Mouse (Mus musculus): Measurements from ENCODE around the gene Wdr59. TPM values are rescaled to one million over a fixed set of nuclear protein-coding genes. Genes with fewer than 3 reads are reported as not detected.
"Not testable (repeated sequence)": the region's sequence is repeated elsewhere in the genome, so short reads cannot be mapped to it uniquely, and the experiment has no call there.

Gene Wdr59
- polyA plus RNA-seq, 1 experiment from 2014 or later: 3.8 TPM

DNA sequence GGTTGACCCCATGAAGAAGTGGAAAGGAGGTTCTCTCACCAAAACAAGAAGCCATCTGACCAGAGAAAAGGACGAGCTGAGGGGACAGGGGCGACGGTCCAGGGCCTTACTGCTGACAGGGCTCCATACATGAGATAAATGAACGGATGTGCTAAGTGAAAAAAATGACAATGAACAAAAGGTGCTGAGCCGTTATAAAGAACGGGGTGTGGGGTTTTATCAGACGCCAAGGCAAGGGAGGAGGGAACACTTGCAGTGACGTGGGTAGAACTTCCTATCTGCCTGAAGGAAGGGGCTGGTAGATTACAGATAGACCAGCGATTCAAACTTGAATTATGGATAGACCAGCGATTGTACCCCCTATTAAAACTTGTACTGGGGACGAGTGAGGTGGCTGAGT, 12.6 kb downstream of the Wdr59 start:
- H3K4me3 ChIP-seq: no peak overlapping the region
- no peak for DNase-seq (ENCODE audit: low spot score)
- no peaks in the 10 kb centered on the region for H3K27me3 ChIP-seq (ENCODE audit: insufficient read depth, poor library complexity, severe bottlenecking)
- no peak overlapping the region for H3K27ac ChIP-seq
- WGBS: 88% methylated on average over 11 of the region's 11 CpGs
- peaks cover 3% of the 10 kb centered on the region; the same call in 1 of the 2 replicates for H3K36me3 ChIP-seq
- H3K9me3 ChIP-seq: no peaks in the 10 kb centered on the region
- H3K4me1 ChIP-seq (replicated peaks): peaks cover 7% of the 10 kb centered on the region; the same call in 1 of the 2 replicates

DNA sequence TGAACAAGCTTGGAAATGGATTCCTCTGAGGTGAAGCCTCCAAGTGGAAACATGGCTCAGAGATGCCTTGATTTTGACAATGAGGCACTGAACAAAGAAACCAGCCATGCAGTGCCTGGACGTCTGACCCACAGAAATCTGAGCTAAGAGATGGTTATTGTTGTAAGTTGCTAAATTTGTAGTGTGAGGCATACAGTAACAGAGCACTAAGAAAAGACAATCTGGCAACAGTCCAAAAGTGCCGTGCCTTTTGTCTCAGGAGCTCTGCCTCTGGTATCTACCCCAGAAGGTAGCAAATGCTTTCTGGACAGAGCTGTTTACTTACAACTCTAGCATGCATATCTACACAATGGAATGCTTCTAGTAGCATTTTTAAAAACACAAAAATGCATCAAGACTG, 13.3 kb downstream of the Wdr59 start:
- DNase-seq (ENCODE audit: low spot score): no peak
- Histone ChIP-seq H3K36me3 (peaks cover 9% of the 10 kb centered on the region; the same call in 1 of the 2 replicates), H3K9me3 (no peaks in the 10 kb centered on the region), H3K4me1 (replicated peaks) (peaks cover 7% of the 10 kb centered on the region; the same call in 1 of the 2 replicates), H3K27me3 (ENCODE audit: insufficient read depth, poor library complexity, severe bottlenecking) (no peaks in the 10 kb centered on the region), H3K27ac (no peak overlapping the region), H3K4me3 (no peak overlapping the region)
- 71% methylated on average over 2 of the region's 2 CpGs for WGBS

DNA sequence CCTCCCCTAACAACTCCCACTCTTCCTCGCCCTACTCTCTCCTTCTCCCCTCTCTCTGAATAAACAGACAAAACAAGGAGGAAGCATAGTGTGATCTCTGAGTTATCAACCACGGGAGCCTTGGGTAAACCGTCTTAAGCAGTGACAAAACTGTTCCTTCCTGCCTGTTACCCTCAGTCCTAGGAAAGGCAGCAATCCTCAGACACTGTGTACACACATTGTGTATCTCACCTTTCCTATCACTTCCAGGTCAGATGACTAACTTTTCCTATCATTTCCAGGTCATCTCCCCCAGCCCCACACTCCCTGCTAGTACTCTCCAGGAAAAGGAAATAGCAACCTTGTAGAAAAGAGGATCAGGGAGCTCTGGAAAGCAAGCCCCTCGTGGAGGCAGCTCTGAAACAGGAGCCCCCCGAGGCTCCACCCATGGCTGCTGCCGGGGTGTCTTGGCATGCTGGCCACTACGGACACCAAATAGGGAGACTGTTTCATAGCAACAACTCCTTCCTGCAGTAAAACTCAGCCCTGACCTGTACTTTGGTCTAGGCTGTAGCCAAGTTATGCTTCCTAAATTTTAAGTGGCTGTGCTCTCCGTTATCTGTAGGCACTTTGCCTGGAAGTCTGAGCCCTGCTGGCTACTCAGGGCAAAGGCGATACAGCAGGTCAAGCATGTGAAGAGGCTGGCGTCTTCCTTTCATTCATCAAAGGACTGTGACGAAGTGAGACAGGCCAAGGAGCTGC, 20.0 kb downstream of the Wdr59 start:
- 78% methylated on average over 11 of the region's 11 CpGs for WGBS
- Histone ChIP-seq H3K27ac (no peak overlapping the region), H3K4me3 (no peak overlapping the region), H3K27me3 (ENCODE audit: insufficient read depth, poor library complexity, severe bottlenecking) (no peaks in the 10 kb centered on the region), H3K9me3 (no peaks in the 10 kb centered on the region), H3K36me3 (peaks cover 35% of the 10 kb centered on the region), H3K4me1 (replicated peaks) (no peaks in the 10 kb centered on the region)
- no peak for DNase-seq (ENCODE audit: low spot score)

DNA sequence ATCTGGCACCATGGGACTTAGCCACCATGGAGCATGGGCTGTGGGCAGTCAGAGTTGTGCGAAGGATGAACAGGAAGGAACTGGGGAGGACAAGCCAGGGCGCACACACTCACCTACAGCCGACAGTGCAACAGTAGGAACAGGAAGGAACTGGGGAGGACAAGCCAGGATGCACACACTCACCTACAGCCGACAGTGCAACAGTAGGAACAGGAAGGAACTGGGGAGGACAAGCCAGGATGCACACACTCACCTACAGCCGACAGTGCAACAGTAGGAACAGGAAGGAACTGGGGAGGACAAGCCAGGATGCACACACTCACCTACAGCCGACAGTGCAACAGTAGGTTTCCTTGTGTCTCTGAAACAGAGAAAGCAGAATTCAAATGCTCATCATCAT, 23.6 kb downstream of the Wdr59 start:
- 92% methylated on average over 6 of the region's 6 CpGs for WGBS
- not testable (repeated sequence) for H3K4me3 ChIP-seq; H3K9me3 ChIP-seq; H3K27ac ChIP-seq; DNase-seq (ENCODE audit: low spot score); H3K4me1 ChIP-seq (replicated peaks); H3K27me3 ChIP-seq (ENCODE audit: insufficient read depth, poor library complexity, severe bottlenecking)
- H3K36me3 ChIP-seq: peaks cover 51% of the 10 kb centered on the region

DNA sequence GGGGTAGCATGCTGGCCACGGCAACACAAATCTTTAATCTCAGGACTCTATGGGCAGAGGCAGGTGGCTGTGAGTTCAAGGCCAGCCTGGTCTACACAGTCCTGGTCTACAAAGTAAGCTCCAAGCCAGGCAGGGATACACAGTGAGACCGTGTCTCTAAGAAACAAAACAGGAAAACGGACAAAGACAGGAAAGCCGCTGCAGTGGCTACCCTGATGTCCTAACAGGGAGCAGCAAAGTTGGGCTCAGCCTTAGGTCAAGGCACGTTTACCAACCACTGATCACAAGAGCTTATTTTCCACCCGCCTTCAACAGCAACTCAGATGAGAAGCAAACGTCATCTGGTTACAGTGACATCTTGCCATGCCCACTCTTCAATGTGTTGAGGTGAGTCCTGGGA, 25.6 kb downstream of the Wdr59 start:
- Histone ChIP-seq H3K9me3 (no peaks in the 10 kb centered on the region), H3K4me1 (replicated peaks) (no peaks in the 10 kb centered on the region), H3K27me3 (ENCODE audit: insufficient read depth, poor library complexity, severe bottlenecking) (no peaks in the 10 kb centered on the region), H3K36me3 (peaks cover 55% of the 10 kb centered on the region), H3K4me3 (no peak overlapping the region), H3K27ac (no peak overlapping the region)
- WGBS: 90% methylated on average over 7 of the region's 7 CpGs
- no peak for DNase-seq (ENCODE audit: low spot score)

DNA sequence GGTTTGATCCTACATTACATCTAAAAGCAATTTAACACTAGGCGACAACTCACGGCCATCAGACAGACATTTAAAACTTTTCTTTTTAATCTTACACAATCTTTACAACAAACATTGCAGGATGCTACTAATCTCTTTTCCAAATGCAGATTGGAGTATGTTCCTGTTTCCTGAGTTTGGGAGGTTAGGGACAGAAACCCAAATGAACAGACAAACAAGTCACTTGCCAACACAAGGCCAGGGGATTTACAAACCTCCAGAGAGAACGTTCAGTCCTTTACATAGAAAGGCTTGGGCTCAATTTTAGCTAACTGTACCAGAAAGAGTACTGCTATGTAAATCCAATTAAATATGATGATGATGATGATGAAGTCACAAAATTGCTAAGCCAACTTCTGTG, 28.7 kb downstream of the Wdr59 start:
- Histone ChIP-seq H3K27me3 (ENCODE audit: insufficient read depth, poor library complexity, severe bottlenecking) (no peaks in the 10 kb centered on the region), H3K4me1 (replicated peaks) (no peaks in the 10 kb centered on the region), H3K4me3 (no peak overlapping the region), H3K9me3 (no peaks in the 10 kb centered on the region), H3K27ac (no peak overlapping the region), H3K36me3 (peaks cover 35% of the 10 kb centered on the region)
- 96% methylated on average over 3 of the region's 3 CpGs for WGBS
- no peak for DNase-seq (ENCODE audit: low spot score)

DNA sequence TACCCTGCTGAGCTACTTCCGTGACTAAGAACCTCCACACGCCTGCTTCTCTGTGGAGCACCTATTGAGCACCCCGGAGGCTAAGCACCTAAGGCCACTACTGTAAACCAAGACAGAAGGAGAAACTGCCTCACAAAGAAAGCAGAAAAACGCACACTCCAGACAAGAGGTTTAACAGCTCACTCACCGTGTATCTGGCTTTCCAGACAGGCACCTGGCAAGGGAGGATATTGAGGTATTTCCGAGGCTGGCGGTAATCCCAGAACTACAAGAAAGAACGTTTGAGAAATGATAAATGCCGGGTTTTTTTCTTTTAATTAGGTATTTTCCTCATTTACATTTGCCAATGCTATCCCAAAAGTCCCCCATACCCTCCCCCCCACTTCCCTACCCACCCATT, 29.4 kb downstream of the Wdr59 start:
- no peaks in the 10 kb centered on the region for H3K27me3 ChIP-seq (ENCODE audit: insufficient read depth, poor library complexity, severe bottlenecking)
- no peaks in the 10 kb centered on the region for H3K4me1 ChIP-seq (replicated peaks)
- WGBS: 94% methylated on average over 9 of the region's 9 CpGs
- H3K4me3 ChIP-seq: no peak overlapping the region
- no peak overlapping the region for H3K27ac ChIP-seq
- H3K9me3 ChIP-seq: no peaks in the 10 kb centered on the region
- DNase-seq (ENCODE audit: low spot score): no peak
- H3K36me3 ChIP-seq: peaks cover 29% of the 10 kb centered on the region

DNA sequence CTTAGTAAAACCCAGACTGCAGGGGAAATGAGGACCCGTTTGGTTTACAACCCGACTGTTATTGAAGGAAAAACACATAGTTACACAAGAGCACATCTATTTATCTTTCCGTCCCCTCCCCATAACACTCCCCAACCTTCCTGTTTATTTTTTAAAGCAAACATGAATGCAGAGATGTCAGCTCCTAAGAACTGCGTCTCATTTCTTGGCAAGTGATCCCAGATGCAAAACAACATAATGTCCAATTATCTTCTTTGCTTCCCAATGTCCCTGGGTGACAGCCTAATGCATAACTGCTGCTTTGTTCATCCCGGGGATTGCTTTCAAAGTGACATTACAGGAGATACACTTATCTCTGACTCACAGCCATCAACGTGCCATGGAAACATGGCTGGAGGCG, 30.7 kb downstream of the Wdr59 start:
- Histone ChIP-seq H3K27me3 (ENCODE audit: insufficient read depth, poor library complexity, severe bottlenecking) (no peaks in the 10 kb centered on the region), H3K9me3 (no peaks in the 10 kb centered on the region), H3K27ac (no peak overlapping the region), H3K4me3 (no peak overlapping the region), H3K4me1 (replicated peaks) (no peaks in the 10 kb centered on the region), H3K36me3 (peaks cover 27% of the 10 kb centered on the region)
- WGBS: 88% methylated on average over 7 of the region's 7 CpGs
- no peak for DNase-seq (ENCODE audit: low spot score)

DNA sequence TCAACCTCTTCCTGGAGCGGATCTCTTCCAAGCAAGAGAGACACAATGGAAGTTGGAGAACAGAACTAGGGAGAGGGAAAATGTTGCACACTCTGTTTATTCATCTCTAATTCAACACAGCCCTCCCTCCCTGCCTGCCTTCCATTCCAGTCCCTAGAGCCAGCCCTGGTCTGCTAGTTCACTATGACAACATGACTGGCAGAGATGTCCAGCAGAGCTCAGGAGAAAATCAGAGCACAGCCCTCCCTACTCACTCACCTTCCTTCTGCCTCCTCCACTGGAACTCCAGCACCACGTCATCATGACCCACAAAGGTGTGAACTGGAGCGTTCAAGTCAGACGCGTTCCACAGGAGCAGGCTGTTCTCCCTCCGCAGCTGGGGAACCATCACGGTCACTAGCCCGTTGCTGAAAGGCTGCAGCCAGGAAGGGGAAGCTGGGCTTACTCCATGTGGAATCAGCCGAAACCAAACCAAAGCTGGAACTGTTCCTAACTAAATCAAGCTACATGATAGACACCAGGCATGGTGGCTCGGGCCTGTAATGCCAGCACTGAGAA, 31.8 kb downstream of the Wdr59 start:
- Histone ChIP-seq H3K9me3 (no peaks in the 10 kb centered on the region), H3K27me3 (ENCODE audit: insufficient read depth, poor library complexity, severe bottlenecking) (no peaks in the 10 kb centered on the region), H3K27ac (no peak overlapping the region), H3K4me3 (no peak overlapping the region), H3K36me3 (peaks cover 22% of the 10 kb centered on the region), H3K4me1 (replicated peaks) (no peaks in the 10 kb centered on the region)
- WGBS: 87% methylated on average over 10 of the region's 10 CpGs
- DNase-seq (ENCODE audit: low spot score): no peak

DNA sequence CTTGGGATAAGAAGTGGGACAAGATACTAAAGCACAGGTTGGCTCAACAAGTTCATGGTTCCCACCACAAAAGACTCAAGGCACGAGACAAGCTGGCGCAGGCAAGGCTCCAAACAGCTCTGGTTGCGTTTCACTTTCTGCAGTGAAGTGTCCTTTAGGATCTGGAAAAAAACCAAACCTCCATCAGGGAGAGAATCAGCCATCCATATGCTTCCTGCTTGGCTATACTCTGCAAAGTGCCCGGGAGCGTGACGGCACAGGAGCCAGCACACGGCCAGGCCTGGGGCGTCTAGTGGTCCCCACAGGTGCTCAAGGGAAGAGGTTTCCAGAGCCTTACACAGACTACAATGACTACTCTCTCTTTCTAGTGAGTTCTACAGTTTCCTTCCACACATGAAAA, 41.2 kb downstream of the Wdr59 start:
- Histone ChIP-seq H3K27me3 (ENCODE audit: insufficient read depth, poor library complexity, severe bottlenecking) (no peaks in the 10 kb centered on the region), H3K4me3 (no peak overlapping the region), H3K36me3 (peaks cover 74% of the 10 kb centered on the region), H3K4me1 (replicated peaks) (no peaks in the 10 kb centered on the region), H3K9me3 (no peaks in the 10 kb centered on the region), H3K27ac (no peak overlapping the region)
- 95% methylated on average over 8 of the region's 8 CpGs for WGBS
- DNase-seq (ENCODE audit: low spot score): no peak

DNA sequence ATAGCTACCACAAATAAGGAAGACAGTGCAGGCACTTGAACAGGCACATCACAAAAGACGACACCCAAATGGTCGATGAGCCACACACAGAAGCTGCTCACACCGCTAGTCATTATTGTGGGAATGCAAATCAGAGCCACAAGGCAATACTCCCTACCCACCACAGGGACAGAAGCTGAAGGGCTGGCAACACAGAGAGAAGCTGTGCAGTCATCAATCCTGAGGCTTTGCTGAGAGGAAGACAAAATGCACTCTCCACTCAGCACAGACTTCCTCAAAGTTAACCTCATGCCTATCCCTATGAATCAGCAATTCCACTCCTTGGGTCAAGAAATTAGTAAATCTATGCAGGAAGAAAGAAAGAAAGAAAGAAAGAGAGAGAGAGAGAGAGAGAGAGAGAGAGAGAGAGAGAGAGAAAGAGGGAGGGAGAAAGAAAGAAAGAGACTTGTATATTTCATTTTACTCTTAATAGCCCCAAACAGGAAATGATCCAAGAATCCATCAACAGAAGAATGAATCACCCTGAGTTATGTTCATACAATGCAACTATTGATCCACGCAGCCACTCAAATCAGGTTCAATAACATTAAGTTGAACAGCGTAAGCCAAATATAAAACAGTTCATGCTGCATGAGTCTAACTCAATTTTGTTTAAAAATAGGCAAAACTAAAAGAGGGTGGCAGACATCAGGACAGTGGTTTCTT, 44.0 kb downstream of the Wdr59 start:
- no peak overlapping the region for H3K4me3 ChIP-seq
- no peaks in the 10 kb centered on the region for H3K27me3 ChIP-seq (ENCODE audit: insufficient read depth, poor library complexity, severe bottlenecking)
- DNase-seq (ENCODE audit: low spot score): no peak
- no peaks in the 10 kb centered on the region for H3K4me1 ChIP-seq (replicated peaks)
- 84% methylated on average over 5 of the region's 5 CpGs for WGBS
- H3K36me3 ChIP-seq: peaks cover 59% of the 10 kb centered on the region
- no peaks in the 10 kb centered on the region for H3K9me3 ChIP-seq
- H3K27ac ChIP-seq: no peak overlapping the region

DNA sequence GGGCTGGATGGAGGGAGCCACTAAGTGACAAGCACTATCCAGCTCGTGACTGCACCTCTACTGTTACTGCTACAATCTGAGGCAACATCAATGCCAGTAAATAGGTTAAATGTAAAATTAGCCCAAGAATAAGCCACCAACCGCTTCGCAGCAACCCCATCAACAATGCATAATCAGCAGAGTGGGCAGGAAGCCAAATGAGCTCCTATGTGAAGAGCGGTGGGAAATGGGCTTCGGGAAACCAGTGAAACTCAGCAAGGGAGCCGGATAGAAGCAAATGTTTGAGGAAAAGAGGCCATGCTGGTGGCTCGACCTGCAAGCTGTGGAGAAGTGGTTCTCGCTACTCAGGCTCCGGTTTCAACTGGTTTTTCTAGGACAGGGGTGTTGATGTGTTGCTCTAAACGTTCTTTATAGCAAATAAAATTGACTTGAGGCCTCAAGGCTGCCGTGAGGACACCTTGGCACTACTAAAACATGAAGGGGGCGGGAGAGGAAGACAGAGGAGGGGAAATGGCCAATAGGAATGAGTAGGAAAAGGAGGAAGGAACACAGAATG, 50.3 kb downstream of the Wdr59 start:
- DNase-seq (ENCODE audit: low spot score): no peak
- Histone ChIP-seq H3K36me3 (peaks cover 18% of the 10 kb centered on the region), H3K27me3 (ENCODE audit: insufficient read depth, poor library complexity, severe bottlenecking) (no peaks in the 10 kb centered on the region), H3K27ac (no peak overlapping the region), H3K4me3 (no peak overlapping the region), H3K4me1 (replicated peaks) (no peaks in the 10 kb centered on the region), H3K9me3 (no peaks in the 10 kb centered on the region)
- WGBS: 91% methylated on average over 12 of the region's 12 CpGs

DNA sequence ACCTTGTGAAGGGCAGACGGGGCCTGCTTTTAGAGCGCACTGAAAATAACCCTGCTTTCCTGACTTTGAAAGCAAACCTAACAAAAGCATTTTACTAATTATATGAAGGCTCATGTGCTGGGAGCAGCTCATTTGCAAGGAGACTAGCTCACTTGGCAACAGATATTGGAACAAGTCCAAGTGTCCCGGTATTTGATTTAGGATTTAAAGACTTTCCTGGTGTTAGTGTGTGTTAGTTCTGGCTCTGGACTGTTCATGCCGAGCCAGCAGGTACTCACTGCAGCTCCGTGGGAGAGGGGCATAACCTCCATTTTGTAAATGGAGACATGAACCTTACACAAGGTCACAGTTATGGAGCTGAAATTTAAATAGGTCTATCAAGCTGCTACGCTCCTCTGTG, 52.9 kb downstream of the Wdr59 start:
- no peaks in the 10 kb centered on the region for H3K27me3 ChIP-seq (ENCODE audit: insufficient read depth, poor library complexity, severe bottlenecking)
- DNase-seq (ENCODE audit: low spot score): no peak
- no peaks in the 10 kb centered on the region for H3K9me3 ChIP-seq
- no peaks in the 10 kb centered on the region for H3K4me1 ChIP-seq (replicated peaks)
- WGBS: 85% methylated on average over 6 of the region's 6 CpGs
- no peak overlapping the region for H3K4me3 ChIP-seq
- no peak overlapping the region for H3K27ac ChIP-seq
- H3K36me3 ChIP-seq: peaks cover 15% of the 10 kb centered on the region
